Mouse (Mus musculus) embryo, embryonic 10 days (tissue): ENCODE data around the gene Anks1b.

ENCODE experiments used
- DNase-seq: peaks from one replicate; pipeline ENCODE4 v3.0.0-alpha.2; 2015; ENCODE audit warnings: low spot score

The Anks1b gene

DNA sequence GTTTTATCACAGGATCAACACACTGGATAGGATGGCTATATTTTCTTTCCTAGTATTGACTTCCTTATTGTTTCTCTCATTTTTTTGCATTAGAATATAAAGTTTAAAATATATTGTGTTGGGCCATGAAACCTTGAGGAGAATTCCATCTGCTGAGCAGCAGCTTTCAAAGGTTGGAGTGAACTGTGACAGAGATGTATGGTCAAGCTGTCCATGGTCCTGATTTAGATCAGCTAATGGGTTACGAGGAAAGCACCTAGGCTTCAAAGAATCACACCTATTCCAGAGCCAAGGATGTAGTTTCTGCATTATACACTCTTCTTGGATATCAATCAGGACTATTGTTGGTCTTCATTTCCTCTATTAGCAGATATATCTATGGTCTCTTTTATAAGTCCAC is 503.3 kb downstream of the Anks1b start:
- DNase-seq, result peak; percentile 47

DNA sequence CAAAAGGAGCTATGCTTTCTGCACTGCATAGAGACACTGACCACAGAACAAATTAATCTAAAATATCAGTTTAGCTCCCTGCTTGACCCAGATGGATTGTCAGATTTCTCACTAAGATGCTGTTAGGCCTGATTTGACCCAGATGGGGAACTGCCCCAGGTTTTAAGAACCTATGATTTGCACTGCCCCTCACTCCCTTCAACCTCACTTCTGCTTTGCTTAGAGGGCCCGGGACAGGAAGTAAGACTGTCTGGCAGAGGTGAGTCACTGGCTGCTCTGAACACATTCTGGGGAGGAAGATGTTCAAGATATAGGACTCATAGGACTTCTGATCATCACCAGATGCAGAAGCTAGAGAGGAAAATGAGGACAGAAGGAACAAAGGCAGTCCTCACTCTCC is 506.8 kb downstream of the Anks1b start:
- no peak for DNase-seq

DNA sequence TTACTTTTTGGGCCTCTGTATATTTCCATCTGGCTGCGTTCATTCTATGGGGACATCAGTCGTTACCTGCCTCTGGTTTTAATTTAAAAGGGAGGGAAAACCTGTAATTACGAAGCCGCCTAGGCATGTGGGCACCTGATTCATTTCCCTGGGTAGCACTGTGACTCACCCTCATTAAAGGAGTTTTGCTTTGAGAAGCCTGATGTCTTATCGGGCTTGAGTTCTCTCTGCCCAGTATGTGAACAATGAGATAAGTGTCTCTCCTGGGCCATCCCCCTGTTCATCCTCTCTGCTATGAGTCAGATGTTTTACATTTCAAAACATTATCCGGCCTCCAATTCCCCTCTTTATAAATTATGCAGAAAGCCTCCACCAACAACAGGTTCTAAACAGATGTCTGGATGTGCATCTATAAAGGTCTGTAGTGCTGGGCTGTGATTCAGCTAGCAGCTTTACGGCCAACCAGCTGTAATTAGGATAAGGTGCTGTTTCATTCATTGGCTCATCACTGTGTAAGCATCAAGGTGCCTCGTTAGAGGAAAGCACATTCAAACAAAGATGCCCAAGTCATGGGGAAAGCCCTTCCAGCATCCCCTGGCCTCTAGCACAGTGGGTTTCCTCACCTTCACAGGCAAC is 507.5 kb downstream of the Anks1b start:
- DNase-seq, result no peak

DNA sequence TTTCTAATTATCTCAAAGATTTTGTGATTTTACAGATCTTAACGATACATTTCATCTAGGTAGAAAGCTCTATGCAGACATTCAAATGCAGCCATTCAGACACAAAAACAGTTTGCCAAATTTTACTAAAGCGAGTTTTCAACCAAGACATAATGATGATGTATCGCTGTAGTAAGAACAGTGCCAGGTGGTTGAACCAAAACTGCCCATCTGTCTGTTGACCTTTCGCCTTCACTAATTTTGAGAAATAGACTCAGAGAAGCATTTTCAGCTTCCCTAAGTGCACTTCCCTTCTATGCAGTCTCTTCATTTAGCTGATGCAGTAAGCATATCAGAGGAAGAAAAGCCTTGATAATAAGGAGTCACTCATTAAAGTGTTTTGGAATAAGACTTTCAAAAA is 527.1 kb downstream of the Anks1b start:
- no peak for DNase-seq

DNA sequence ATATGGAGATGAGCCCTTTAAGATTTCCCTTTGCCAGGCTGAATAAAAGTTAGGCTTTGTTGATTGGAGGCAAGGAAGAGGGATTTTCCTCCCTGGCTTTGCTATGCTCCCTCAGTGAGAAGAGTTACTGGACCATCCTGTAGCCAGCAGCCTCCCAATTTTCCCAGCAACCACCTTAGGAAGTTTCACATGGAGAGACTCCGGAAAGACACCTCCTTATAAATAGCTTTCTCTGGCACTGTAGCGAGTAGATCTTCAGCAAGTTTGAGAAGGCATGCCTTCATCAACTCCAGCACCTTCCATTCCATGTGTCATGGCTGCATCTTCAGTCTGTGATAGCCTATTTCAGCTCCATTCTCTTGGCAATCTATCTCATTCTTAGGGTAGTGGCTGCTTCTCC is 535.2 kb downstream of the Anks1b start:
- DNase-seq, result no peak

DNA sequence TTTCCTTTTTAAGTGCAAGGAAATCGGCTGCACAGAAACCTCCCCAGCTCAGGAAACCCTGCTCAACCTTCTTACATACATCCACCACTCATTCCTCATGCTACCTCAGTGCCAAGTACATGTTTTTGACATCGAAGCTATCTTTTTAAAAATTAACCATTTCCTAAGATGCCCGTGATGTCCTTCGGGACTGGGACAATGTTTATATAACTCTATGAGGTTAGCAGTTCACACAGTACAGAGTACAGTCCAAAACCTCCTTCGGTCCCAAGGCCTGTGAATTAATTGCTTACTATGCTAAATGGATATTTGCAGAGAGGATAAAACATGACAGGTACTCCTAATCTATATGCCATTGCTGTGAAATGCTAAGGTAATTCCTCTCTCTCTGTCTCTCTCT is 558.2 kb downstream of the Anks1b start:
- no peak for DNase-seq

DNA sequence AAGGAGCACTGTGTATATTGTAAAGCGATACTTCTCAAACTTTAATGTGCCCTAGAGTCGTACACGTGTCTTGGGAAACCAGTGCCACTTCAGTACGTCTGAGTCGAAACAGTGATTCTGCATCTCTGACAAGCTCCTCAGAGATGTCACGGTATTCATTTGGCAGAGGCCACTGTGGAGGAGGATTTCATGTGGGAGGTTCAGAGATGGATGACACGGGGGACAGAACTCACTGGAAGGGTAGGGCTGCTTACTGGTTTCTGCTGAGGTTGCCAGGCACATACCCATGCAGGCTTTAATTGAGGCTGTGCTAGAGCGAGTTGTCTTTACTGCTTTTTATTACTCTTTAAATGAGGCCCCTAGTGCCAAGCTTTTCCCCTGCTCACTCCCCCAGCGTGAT is 558.7 kb downstream of the Anks1b start:
- peak; percentile 4 for DNase-seq

DNA sequence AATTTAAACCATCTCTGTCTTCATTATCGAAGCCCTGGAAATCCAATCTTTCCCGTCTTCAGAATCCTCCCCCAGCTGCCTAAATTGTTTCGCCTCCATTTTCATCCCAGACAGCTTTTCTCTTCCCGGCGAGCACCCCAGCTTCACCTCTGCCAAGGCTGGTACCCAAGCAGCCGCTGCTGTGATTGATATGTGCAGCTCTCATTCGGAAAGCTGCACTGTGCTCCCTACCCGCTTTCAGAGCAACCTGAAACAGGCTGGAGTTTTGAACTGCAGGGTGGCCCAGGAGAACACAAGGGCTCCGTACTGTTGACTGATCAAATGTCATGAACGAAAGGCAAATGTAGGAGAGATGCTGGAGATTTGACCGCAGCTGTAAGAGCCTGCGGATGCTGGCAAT is 559.2 kb downstream of the Anks1b start:
- DNase-seq, result peak; percentile 5

DNA sequence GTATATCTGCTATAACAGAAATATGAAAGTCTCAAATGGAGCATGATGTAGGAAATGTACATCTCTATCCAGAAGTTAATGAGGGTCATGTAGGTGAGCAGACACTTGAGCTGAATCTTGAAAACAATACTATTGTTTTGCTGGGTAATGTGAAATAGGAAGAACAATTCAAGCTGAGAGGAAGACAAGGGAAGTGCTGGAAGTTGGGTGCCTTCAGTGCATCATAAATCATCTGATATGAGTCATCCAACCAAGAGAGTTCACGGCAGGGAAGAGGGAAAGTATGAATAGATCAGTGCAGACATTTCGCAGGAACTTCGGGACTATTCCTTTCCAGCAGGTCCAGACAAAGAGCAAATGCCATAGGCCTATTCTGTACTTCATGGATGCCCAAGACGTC is 567.7 kb downstream of the Anks1b start:
- DNase-seq, result no peak

DNA sequence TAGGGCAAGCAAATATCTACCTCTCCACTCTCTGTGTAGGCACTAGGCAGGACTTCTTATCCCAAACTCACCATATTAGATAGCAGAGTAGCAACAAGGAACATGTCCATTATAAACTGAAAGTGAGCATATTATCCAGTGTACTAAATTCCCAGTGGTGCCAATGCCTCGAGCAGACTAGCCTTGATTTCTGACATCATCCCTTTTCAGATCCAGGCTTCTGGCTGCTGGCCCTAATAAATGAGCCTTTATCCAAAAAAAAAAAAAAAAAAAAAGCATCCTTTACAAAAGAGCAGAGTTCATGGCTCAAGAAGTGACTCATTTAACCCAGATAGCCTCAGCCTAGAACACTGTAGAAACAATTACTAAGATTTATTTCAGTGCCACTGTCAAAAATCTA is 568.3 kb downstream of the Anks1b start:
- DNase-seq, result no peak

DNA sequence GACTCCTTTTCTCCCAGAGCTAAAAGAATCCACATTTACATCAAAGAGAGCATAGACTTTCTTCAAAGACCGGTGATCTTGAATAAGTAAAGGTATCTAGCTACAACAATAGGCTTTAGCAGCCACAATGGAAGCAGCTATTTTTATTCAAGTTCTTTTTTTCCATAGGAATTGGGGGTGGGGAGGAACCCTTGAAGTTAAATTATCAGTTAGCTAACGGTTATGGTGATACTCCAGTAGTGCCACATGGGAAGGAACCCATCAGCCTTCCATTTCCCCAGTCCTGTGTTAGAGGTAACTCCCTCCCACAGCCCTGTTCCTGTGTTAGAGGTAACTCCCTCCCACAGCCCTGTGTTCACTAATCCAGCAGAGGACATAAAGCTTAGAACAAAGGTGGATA is 591.6 kb downstream of the Anks1b start:
- DNase-seq, result no peak

DNA sequence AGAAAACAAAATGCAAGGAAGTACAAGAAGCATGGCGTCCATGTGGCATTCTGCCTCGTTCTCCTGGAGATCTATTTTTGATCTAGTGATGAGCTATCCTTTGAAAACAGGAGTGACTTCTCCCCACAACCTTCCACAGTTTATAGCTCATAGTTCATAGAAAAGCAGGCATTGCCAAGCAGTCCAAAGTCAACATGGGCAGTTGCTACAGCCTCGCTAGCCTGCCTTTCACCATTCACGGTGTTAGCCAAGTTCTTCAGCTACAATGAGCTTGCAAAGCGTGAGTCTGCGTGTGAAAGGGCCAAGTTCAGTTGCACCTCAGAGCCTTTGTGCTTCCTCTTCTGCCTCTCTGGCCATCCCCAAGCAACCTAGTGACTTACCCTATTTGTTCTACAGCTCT is 592.1 kb downstream of the Anks1b start:
- DNase-seq, result no peak

DNA sequence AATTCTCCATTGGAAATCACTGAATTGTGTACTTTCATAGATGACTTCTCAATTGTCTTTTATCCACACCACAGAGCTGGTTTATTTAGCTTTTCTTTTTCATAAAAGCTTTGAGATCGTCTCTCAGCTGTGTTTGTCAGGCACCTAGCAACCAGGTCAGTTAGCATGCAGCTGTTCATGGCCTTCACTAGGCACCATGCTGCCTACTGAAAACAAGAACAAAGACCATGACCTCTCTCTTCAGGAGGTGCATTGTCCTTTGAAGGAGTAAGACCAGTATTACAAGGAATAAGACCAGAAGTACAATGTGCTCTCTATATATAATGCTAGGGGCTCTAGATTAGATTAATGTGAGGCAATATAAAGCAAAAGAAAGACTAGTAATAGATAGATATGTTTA is 594.2 kb downstream of the Anks1b start:
- peak; percentile 54 for DNase-seq

DNA sequence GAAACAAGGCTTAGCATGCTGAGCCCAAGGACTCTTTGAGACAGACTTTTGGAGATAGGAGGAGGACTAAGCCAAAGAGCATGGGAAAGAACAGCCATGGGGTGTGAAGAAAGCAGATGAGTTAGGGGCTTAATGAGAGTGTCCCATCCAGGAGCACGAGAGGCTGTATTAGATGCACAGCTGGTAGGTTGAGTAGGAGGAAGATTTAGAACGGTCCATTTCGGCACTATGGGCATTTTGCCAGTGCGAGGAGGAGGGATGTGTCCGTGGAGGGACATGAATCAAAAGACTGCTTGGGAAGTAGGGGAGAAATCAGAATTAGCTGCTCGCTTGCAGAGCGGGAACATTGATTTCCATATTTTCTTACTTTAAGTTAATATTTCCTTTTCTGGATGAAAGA is 620.1 kb downstream of the Anks1b start:
- DNase-seq, result no peak

DNA sequence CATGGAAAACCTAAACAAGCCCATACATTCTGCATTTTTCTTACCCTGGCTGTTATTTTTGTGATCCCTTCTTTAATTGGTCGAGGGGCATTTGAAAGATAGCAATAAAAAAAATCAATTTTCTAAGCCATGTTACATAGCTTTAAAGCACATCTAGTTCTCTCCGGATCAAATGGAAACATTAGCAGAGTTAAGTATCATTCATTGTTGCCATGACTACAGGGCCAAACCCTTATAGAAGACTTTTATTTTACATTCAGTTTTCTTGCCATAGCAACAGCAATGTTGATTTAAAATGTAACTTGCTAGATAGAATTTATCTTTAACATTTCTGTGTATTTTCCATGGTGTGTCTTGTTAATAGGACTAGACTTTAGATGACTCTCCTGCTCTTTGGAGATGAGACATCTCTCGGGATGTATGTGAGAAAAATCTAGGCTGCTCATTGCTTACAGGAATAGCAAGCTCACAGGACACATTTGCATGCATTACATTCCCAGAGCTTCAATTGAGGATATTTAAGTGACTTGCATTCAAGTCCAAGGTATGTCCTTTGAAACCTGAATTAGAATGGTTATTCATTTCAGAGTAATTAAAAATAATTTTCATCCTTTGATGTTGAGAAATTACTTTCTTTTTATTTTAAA is 620.8 kb downstream of the Anks1b start:
- DNase-seq, result no peak

DNA sequence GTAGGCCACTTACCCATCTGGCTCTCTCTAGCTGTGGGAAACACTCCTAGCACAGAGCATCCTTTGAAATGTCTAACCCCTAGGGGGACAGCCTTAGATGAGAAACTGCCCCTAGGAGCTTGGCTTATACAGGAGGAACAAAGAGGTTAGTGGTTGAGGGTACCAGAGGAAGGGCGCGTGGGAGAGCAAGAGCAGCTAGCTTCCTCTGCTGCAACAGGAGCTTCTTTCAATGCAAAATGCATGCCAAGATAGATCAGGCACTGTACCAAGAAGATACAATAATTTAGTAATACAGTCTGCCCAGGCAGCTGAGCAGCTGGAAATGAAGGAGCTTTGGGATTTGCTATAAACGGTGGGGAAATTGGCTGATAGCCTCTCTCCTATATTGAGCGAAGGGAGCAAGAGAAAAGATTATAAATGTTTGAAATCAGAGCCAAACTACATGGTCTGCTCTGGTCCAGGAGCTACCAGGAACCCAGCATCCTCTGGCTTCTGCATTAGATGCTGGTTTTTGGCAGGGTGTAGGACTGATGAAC is 621.7 kb downstream of the Anks1b start:
- no peak for DNase-seq

DNA sequence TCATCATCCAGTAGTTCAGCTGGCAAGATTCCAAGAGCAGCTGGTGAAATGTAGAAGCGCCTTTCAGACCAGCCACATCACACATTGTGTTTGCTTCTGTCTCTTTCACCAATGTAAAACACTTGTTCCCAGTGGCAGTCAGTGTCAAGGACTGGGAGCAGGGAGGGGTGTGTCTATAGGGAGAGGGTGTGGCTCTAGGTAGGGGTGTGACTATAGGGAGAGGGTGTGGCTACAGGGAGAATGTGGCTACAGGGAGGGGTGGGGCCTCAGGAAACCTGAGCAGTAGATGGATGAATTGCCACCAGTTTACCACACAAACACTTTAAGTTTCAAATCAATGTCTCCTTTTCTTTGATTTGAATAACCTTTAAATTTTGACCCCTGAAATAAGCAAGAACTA is 634.3 kb downstream of the Anks1b start:
- DNase-seq, result no peak

DNA sequence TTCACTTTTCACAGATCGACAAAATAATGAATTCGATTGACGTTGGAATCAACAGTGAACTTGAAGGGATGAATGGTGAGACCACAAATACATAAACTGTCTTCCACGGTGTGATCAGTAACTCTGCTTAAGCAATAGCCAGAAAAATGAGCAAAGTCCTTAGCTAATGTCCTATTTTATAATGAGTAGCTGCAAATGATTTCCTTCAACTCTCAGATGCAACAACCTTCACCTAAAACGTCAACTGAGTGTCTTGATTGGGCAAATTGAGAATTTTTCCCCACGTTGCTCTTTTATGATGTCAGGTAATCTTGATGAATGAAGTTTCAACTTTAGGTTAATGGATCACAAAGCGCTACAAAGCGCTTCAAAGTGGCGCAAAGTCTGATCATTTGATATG is 639.5 kb downstream of the Anks1b start:
- DNase-seq, result no peak

DNA sequence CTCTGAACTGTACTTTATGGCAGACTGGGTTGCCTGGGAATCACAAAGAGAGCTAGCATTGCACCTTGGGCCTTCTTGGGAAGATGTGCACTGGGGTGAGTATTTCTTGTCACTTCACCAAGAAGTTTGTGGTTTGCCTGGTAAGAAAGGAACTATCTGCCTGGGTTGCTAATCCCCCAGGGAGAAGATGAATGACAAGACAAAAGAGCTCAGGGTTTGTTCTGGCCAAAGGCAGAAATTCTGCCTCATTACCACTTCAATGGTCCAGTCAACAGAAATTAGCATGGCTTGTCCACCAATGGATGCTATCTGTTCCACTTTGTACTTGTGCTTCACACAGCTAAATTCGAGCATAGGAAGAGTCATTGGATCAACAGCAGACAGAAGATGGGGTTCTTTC is 658.5 kb downstream of the Anks1b start:
- peak; percentile 6 for DNase-seq

DNA sequence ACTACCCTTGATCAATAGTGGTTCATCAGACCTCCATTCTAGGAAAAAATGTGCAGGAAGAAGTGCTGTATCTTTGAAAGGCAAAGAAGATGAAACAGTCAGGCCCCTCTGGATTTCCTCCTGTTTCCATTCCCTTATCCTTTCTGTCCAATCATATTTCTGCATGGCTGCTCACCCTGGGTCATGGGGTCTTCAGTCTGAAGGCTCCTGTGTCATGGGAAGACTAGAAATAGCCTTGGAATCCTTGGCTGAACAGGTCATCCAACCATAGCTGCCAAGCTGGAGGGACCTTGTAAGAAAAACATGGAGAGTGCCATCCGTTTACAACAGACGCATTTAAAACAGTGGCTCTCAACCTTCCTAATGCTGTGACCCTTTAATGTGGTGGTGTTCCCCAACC is 662.1 kb downstream of the Anks1b start:
- no peak for DNase-seq

DNA sequence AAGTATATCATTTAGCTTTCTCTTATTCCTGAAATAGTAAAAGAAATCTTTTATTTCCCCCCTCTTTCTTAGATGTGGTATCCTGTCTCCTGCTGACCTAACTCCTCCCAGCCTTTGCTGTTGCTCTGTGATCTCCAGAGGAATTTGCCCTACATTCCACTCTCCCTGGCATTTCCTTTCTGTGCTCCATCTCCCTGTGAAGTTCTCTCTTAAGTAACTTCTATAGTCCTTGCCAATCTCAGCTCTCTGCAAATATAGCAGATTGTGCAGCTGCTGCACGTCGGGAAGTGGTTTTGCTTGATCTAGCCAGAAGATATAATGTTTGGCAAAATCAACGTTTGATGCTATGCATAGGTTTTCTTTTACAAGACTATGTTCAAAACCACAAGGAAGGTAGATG is 673.3 kb downstream of the Anks1b start:
- no peak for DNase-seq

DNA sequence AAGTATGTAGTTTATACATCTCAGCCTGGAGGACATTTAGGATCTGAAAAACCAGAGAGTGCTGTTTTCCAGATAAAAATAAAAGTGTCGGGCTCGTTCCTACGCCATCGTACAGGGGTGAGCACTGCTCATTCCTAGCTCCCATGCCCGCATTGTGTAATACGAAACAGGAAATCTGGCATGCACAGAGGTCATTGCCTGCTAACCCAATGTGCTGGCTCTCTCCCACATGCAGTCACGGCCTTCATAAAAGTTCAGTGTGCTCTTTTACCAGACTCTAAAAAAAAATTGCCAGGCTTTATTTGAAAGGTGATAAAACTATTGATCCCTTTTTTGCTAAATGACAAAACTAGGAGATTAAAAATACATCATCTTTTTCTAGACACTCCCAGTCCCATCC is 689.6 kb downstream of the Anks1b start:
- peak; percentile 9 for DNase-seq

DNA sequence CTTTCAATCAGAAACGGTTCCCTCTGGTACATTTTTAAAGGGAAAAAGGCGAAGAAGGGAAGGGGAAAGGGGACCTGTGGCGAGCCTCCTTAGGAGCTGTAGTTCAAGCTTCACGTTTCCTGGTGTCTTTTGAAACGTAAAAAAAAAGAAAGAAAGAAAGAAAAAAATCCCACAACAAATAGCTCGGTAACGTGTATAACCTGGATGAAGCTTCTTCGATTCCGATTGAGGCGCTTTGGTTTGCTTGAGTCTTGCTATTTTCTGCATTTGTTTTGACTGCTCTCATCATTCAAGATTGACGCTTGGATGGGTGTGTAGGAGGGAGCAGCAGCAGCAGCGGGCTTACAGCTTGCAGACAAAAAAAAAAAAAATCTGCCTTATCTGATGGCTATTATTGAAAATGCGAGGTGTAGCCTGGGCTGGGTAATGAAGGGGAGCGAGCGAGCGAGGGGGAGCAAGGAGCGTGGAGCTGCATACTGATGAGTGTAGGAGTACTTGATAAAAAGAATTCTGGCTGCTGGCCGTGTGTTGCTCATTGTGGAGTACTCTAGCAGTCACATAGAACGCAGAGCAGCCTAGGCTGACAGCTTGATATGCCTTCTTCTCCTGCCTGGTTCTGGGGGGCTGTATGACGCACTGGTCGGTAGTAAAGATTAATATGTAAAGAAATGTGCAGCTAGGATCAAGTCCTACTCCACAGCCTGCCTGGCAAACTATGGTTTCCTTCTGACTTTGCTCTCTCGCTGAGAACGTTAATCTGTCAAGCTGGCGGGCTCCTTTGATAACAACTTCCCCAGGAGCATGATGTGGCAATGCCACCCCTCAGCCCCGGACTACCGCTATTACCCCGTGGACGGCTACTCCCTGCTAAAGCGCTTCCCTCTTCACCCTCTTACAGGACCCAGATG is 703.1 kb downstream of the Anks1b start:
- peak; percentile 51 for DNase-seq
